Mouse (Mus musculus) cerebellum, adult 2 months (tissue): Measurements from ENCODE around the gene Gng7. TPM values are rescaled to one million over a fixed set of nuclear protein-coding genes. Genes with fewer than 3 reads are reported as not detected.

Source experiments
- DNase-seq, 2 experiments: peaks; one replicate each; pipeline ENCODE4 v3.0.0; 2021
- H3K27ac ChIP-seq: fragments of 200-500 bp; 2 replicates; pipeline ENCODE4 v1.5.1; 2012; ENCODE audit warnings: low read length, control low read depth, inconsistent platforms; ENCODE audit not compliant: insufficient read depth
- H3K27me3 ChIP-seq: fragments of 200-500 bp; 2 replicates; pipeline ENCODE4 v1.6.1; 2012; ENCODE audit warnings: inconsistent platforms, mild to moderate bottlenecking, low read length, moderate library complexity; ENCODE audit not compliant: control insufficient read depth, insufficient read depth
- H3K4me1 ChIP-seq: fragments of 200-500 bp; 2 replicates; pipeline ENCODE4 v1.6.1; 2011; ENCODE audit warnings: low read length; ENCODE audit not compliant: control insufficient read depth, insufficient read depth
- H3K4me3 ChIP-seq: fragments of 200-500 bp; replicated peaks from 2 replicates; pipeline ENCODE3; 2011; ENCODE audit warnings: mild to moderate bottlenecking, low read depth, low read length, control low read depth; ENCODE audit not compliant: insufficient read depth
- CTCF ChIP-seq: fragments of 200-500 bp; IDR thresholded peaks from 2 replicates; pipeline ENCODE4 v1.5.1; 2011; ENCODE audit warnings: low read depth, mild to moderate bottlenecking, control low read depth, low read length, moderate library complexity, borderline replicate concordance; ENCODE audit not compliant: insufficient read depth
- POLR2A ChIP-seq: fragments of 200-500 bp; IDR thresholded peaks from 2 replicates; pipeline ENCODE4 v1.6.1; 2011; ENCODE audit warnings: low read length, control low read depth, borderline replicate concordance; ENCODE audit not compliant: insufficient read depth
- WGBS: fragments of 180-500 bp; shearing (Covaris S2); methylation state at CpG from one replicate; pipeline ENCODE4 v1.1.7; 2018; 5-methylcytosine and 5-hydroxymethylcytosine counted together
- polyA plus RNA-seq: library from polyadenylated mRNA; depleted of rRNA; stranded (reverse); fragments of >200 nt; gene quantifications from 2 replicates; pipeline ENCODE4 v1.2.3, GENCODE M21; 2012

Gene Gng7
- polyA plus RNA-seq, 1 experiment = 23.0 TPM

DNA sequence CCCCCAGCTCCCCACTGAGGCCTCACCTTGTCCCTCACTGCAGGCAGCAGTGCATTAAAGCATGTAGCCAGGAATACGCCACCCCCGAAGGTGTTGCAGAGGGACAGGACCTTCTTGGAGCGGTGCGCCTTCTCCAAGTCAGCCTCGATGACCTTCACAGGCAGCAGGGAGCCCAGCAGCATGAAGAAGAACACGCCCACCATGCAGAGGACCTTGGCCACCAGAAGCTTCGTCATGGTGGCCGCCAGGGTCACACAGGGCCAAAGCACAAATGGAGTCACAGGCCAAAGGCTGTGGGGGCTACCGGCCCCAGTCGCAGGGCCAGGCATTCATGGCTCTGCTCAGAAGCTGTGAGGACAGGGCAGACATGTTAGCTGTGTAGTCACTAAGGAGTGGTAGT is 18.8 kb upstream of the Gng7 start:
- Histone ChIP-seq H3K27me3 (no peaks in the 10 kb centered on the region), H3K27ac (no peak overlapping the region), H3K4me1 (peaks cover 34% of the 10 kb centered on the region), H3K4me3 (no peak overlapping the region)
- 75% methylated on average over 10 of the region's 10 CpGs for WGBS
- no peak for TF ChIP-seq POLR2A
- TF ChIP-seq CTCF = no peak
- no peak for DNase-seq

DNA sequence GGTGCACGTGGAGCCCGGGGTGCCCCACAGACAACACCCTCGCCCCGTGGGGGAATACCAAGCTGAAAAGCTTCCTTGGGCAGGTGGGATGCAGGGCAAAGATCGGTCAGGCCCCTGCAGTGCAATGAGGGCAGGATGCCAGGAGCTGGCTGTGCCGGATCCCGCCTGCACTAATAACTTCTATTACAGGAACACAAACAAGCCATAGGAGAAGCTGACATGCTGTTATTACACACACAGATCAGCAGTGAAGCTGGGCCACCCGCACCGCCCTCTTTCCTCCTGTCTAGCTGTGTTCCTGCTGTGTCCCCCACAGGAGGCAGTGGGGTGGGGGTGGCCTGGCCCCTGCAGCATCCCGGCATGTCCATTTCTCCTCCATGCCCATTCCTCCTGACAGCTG is 14.3 kb upstream of the Gng7 start:
- peak overlapping the region; percentile 46 for H3K27ac ChIP-seq
- no peak overlapping the region for H3K4me3 ChIP-seq
- no peaks in the 10 kb centered on the region for H3K27me3 ChIP-seq
- WGBS = 19% methylated on average over 10 of the region's 10 CpGs
- H3K4me1 ChIP-seq = peaks cover 48% of the 10 kb centered on the region
- DNase-seq = peak in 1 of 2 experiments; percentile 54
- no peak for TF ChIP-seq POLR2A
- no peak for TF ChIP-seq CTCF

DNA sequence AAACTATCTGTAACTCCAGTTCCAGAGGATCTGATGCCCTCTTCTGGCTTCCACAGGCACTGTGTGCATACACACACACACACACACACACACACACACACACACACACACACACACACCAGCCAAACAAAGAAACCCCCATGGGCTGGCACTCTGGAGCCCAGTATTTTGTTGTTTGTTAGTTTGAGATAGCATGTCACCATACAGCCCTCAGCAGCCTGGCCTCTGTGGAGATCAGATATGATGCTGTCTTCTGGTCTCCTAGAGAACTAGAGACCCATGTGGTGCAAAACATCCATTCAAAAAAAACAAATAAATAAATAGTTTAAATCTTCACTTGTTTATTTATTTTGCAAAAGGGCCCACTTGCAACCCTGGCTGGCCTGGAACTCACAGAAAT is 13.5 kb upstream of the Gng7 start:
- Histone ChIP-seq H3K4me1 (peaks cover 51% of the 10 kb centered on the region), H3K4me3 (no peak overlapping the region), H3K27ac (0 out of 2 replicates have a peak overlapping the region, but pooled peaks have one; percentile 46), H3K27me3 (no peaks in the 10 kb centered on the region)
- no peak for DNase-seq
- TF ChIP-seq CTCF (no peak), POLR2A (no peak)

DNA sequence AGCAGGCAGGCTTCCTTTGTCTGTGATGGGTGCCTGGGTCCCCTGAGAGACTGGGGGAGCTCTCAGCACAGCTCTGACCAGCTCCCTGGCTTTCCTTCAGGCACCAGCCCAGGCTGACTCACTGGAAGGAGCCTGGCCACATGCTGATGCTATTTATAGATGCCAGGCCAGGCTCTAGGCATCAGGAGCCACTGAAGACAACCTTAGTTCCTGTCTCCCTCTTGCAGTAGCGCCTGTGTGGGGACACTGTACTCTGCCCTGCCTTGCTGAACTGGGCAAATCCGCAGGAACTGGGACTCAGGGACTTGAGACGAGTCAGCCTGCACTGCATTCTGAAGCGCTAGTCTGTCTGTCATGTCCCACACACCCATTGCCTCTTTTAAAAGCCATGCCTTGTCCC is 12.6 kb upstream of the Gng7 start:
- DNase-seq = peak; percentile 85 to 94
- Histone ChIP-seq H3K27me3 (no peaks in the 10 kb centered on the region), H3K27ac (peak overlapping the region; percentile 95), H3K4me1 (peaks cover 56% of the 10 kb centered on the region), H3K4me3 (no peak overlapping the region)
- 14% methylated on average over 4 of the region's 4 CpGs for WGBS
- TF ChIP-seq POLR2A (peak; percentile 84; the same call in 1 of the 2 replicates), CTCF (no peak)

DNA sequence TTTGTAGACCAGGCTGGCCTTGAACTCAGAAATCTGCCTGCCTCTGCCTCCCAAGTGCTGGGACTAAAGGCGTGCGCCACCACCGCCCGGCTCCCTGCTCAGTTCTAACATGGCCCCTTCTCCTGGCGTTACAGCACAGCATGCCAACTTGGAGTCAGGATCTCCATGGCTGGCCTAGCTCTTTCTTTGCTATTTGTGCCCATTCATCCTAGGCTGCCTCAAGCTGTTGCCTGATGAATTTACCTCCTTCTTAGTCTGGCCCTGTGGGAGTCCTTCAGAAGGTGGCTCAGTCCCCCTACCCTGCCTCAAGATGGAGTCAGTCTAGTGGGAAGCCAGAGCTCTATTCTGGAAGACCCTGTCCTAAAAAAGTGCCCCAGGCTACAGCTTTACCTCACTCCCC is 12.1 kb upstream of the Gng7 start:
- WGBS = 25% methylated on average over 5 of the region's 5 CpGs
- TF ChIP-seq CTCF (no peak), POLR2A (no peak)
- peak in 1 of 2 experiments; percentile 52 for DNase-seq
- Histone ChIP-seq H3K27ac (peak overlapping the region; percentile 95), H3K27me3 (no peaks in the 10 kb centered on the region), H3K4me3 (no peak overlapping the region), H3K4me1 (peaks cover 61% of the 10 kb centered on the region)

DNA sequence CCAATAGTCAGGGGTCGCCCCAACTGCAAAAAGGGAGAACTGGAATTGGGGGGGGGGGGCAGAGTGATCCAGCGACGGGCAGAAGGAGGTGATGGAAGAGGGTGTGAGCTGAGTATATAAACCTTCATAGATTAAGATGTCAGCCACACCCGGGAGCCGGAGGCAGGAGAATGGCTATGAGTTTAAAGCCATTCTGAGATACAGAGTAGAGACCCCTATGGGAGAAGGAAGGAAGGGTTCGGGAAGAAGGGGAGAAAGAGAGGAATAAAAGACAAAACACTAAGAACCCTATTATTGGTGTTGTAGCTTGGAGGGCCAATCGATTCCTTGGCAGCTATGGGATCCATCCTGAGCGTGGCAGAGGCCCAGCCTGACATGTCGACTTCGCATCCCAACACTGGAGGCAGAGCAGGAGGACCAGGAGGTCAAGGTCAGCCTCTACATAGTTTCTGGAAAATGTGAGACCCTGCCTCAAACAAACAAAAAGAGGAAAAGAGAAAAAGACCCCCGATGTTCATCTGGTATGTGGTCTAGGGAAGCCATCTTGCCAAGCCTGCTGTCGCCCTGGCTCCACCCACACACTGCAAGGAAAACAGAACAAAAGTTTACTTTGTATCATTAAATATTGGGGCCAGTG is 11.0 kb upstream of the Gng7 start, which contains the start of gene Diras1:
Gene Diras1, minus strand, starts transcription at position 24 of the 637 bp plus-strand sequence.
- DNase-seq = no peak
- TF ChIP-seq POLR2A (no peak), CTCF (no peak)
- H3K4me3 ChIP-seq = peak within 1 kb of the TSS; percentile 87
- H3K4me1 ChIP-seq = peaks cover 71% of the 10 kb centered on the region
- H3K27me3 ChIP-seq = no peaks in the 10 kb centered on the region
- 24% methylated on average over 12 of the region's 12 CpGs for WGBS
- peak within 1 kb of the TSS; percentile 98 for H3K27ac ChIP-seq

DNA sequence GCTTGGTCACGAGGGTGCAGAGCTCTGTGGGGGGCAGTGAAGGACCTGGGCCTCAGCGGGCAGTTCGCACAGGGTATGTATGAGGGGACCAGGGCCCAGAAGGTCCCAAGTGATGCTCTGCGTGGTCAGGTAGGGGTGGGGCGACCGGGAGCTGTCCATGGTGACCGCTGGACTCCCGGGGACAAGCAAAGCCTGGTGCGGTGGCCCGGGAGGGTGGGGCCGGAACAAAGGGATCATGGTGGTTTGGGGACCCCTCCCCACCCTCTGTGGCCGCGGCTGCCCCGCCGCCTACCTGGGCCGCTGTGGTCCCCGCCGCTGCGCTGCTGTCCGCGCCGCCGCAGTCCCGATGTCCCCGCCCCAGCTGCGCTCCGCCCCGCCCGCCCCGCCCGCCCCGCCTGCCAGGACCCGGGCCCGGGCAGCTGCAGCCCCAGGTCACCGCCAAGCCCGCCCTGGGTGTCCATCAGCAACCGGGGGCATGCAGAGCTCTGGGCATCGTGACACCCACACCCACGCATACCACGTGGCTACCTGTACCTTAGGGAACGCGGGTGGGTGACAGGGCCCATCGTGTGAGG is 10.4 kb upstream of the Gng7 start:
- Histone ChIP-seq H3K4me3 (peak overlapping the region; percentile 87), H3K4me1 (peaks cover 74% of the 10 kb centered on the region), H3K27me3 (no peaks in the 10 kb centered on the region), H3K27ac (peak overlapping the region; percentile 98)
- TF ChIP-seq CTCF (no peak), POLR2A (peak; percentile 59)
- DNase-seq = peak; percentile 62 to 71
- WGBS = under 1% methylated on average over 36 of the region's 43 CpGs

DNA sequence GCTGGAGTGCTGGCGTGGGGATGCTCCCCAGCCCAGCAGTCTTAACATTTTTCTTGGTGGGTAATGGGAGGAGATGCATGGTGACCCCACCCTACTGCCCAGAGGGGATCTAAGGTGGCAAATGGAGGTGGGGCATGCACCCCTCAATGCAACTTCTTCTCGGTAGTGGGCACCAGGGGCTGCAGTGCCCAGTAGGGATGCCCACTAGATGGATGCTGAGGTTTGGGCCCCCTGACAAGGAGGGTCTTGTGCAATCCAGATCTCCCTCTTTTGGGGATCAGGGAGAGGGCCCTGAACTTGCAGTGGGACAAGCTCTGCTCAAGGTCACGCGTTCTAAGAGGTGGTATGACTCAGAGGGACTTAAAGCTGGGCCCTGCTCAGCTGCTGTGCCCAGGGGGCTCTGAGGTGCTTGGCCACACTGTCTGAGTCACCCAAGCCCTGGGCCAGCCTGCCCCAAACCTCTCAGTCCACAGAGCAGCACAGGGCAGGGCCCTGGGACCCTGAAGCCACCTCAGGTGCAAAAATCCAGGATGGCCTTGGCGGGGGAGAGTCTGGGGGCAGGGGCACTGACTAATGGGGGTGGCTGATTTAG is 9.7 kb upstream of the Gng7 start:
- DNase-seq = peak in 1 of 2 experiments; percentile 49
- peak overlapping the region; percentile 98 for H3K27ac ChIP-seq
- TF ChIP-seq POLR2A = no peak
- TF ChIP-seq CTCF = no peak
- H3K27me3 ChIP-seq = no peaks in the 10 kb centered on the region
- H3K4me1 ChIP-seq = peaks cover 74% of the 10 kb centered on the region
- peak overlapping the region; percentile 87 for H3K4me3 ChIP-seq
- 51% methylated on average over 5 of the region's 5 CpGs for WGBS
